Mouse (Mus musculus): Measurements from ENCODE around the gene Hoxc8.

DNA sequence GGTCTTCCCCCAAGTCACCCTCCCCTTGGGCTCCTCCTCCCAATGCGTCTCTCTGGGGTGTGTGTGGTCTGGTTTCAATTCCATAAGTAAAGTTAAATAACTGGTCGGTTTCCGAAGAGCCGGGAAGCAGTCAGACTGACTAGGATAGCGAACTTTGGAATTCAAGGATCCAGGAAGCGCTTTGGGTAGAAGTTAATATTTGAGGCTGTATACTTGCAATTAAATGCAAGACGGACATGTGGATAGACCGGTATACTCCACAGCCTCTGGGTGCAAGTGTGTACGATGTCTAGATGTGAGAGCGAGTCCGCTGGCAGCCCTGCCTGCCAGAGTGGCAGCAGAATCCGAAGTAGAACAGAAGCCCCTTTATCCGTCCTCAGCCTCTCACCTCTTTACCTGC lies 27.9 kb upstream of the Hoxc8 start:
- TF ChIP-seq POLR2A (IDR thresholded peaks at IDR 0.05; ENCODE audit: control insufficient read depth in 1 of 2, insufficient read depth in 1 of 2, low read depth in 1 of 2, low read length in 2 of 2, poor library complexity in 1 of 2), result no peak
- TF ChIP-seq KAT2A (conservative IDR thresholded peaks at IDR 0.05; ENCODE audit: low read depth, low read length), result no peak
- TF ChIP-seq EP300 (IDR thresholded peaks at IDR 0.05; ENCODE audit: low read depth in 1 of 2, low read length in 2 of 2), result no peak
- no peak for TF ChIP-seq TAL1 (IDR thresholded peaks at IDR 0.05; ENCODE audit: low read length)
